Mouse (Mus musculus) brain, adult 2 months (tissue): ENCODE results near the gene Islr2.

Experiments used
- DNase-seq: peaks from one replicate; pipeline ENCODE4 v3.0.0; 2011; ENCODE audit warnings: low read depth, low spot score

The Islr2 gene

GRCm38 (mm10) chr9:58220218-58220903, 16.2 kb upstream of the Islr2 start:
- DNase-seq = peak; percentile 61

GRCm38 (mm10) chr9:58218539-58218938, 14.4 kb upstream of the Islr2 start:
- DNase-seq = no peak

- peak; percentile 55 for DNase-seq
These were observed 12.3 kb upstream of the Islr2 start for GRCm38 (mm10) chr9:58216402-58216801.

- DNase-seq = no peak
These were observed 10.5 kb upstream of the Islr2 start for GRCm38 (mm10) chr9:58214519-58215180.

GRCm38 (mm10) chr9:58213865-58214264, 9.7 kb upstream of the Islr2 start:
- DNase-seq = no peak

GRCm38 (mm10) chr9:58213377-58213776, 9.3 kb upstream of the Islr2 start:
- no peak for DNase-seq

- DNase-seq = no peak
These were observed 6.1 kb upstream of the Islr2 start for GRCm38 (mm10) chr9:58210304-58210627.

- DNase-seq = peak; percentile 65
These were observed 5.6 kb upstream of the Islr2 start for GRCm38 (mm10) chr9:58209462-58210303.

GRCm38 (mm10) chr9:58206013-58206412, 1.9 kb upstream of the Islr2 start:
- peak; percentile 52 for DNase-seq

- peak; percentile 92 for DNase-seq
These were observed 405 bp upstream of the Islr2 start for GRCm38 (mm10) chr9:58204448-58205000.

GRCm38 (mm10) chr9:58202676-58203453, 1.3 kb downstream of the Islr2 start:
- peak; percentile 85 for DNase-seq

- DNase-seq = peak; percentile 57
These were observed 2.1 kb downstream of the Islr2 start for GRCm38 (mm10) chr9:58201861-58202549.

GRCm38 (mm10) chr9:58201091-58201842, 2.9 kb downstream of the Islr2 start:
- peak; percentile 43 for DNase-seq

GRCm38 (mm10) chr9:58200270-58201090, 3.6 kb downstream of the Islr2 start:
- peak; percentile 61 for DNase-seq

GRCm38 (mm10) chr9:58199381-58200269, 4.5 kb downstream of the Islr2 start:
- peak; percentile 49 for DNase-seq

- DNase-seq = peak; percentile 70
These were observed 5.2 kb downstream of the Islr2 start for GRCm38 (mm10) chr9:58198801-58199371.

GRCm38 (mm10) chr9:58197781-58198701, 6.1 kb downstream of the Islr2 start:
- peak; percentile 68 for DNase-seq
